Mouse (Mus musculus) lung, adult 2 months (tissue): ENCODE results near the gene Gp1bb.

Experiments used
- CTCF ChIP-seq: fragments of 200-500 bp; IDR thresholded peaks from 2 replicates; pipeline ENCODE4 v1.5.1; 2011; ENCODE audit warnings: mild to moderate bottlenecking, low read length, control low read depth; ENCODE audit not compliant: insufficient read depth
- POLR2A ChIP-seq: fragments of 200-500 bp; IDR thresholded peaks from 2 replicates; pipeline ENCODE4 v1.6.1; 2011; ENCODE audit warnings: low read depth, mild to moderate bottlenecking, control low read depth, low read length, borderline replicate concordance; ENCODE audit errors: extremely low read depth

- TF ChIP-seq POLR2A (no peak), CTCF (no peak)
Measured at GRCm38 (mm10) chr16:18643406-18643998, 21.3 kb upstream of the Gp1bb start.
